Mouse (Mus musculus) hindbrain, embryonic 13.5 days (tissue): ENCODE results near the gene Tmem164. TPM values are rescaled to one million over a fixed set of nuclear protein-coding genes. Genes with fewer than 3 reads are reported as not detected.
A peak's percentile ranks its signal among the peaks of the same experiment; 100 is the strongest.

Source experiments
- ATAC-seq: fragments of 200-750 bp; cut with Nextera tagmentation; 2 replicates; pipeline ENCODE4 v1.8.0; 2017; ENCODE audit warnings: moderate TSS enrichment; ENCODE audit not compliant: low FRiP score
- H3K27ac ChIP-seq: fragments of 300-500 bp; sonication (generic); 2 replicates; pipeline ENCODE4 v1.5.1; 2015; ENCODE audit warnings: inconsistent platforms, mild to moderate bottlenecking, moderate library complexity
- H3K27me3 ChIP-seq: fragments of 300-500 bp; sonication (generic); 2 replicates; pipeline ENCODE4 v1.6.1; 2015; ENCODE audit warnings: mild to moderate bottlenecking, inconsistent platforms
- H3K36me3 ChIP-seq: fragments of 300-500 bp; sonication (generic); 2 replicates; pipeline ENCODE4 v1.6.1; 2015; ENCODE audit warnings: mild to moderate bottlenecking, inconsistent platforms
- H3K4me1 ChIP-seq: fragments of 300-500 bp; sonication (generic); replicated peaks from 2 replicates; pipeline ENCODE4 v1.6.1; 2015; ENCODE audit warnings: inconsistent platforms
- H3K4me2 ChIP-seq: fragments of 300-500 bp; sonication (generic); 2 replicates; pipeline ENCODE4 v1.6.1; 2015; ENCODE audit warnings: inconsistent platforms, mild to moderate bottlenecking, moderate library complexity
- H3K4me3 ChIP-seq: fragments of 300-500 bp; sonication (generic); 2 replicates; pipeline ENCODE4 v1.5.1; 2015; ENCODE audit warnings: mild to moderate bottlenecking, inconsistent platforms
- H3K9ac ChIP-seq: fragments of 300-500 bp; sonication (generic); 2 replicates; pipeline ENCODE4 v1.6.1; 2015; ENCODE audit warnings: mild to moderate bottlenecking, inconsistent platforms
- H3K9me3 ChIP-seq: fragments of 300-500 bp; sonication (generic); 2 replicates; pipeline ENCODE4 v1.6.1; 2016; ENCODE audit warnings: inconsistent platforms
- WGBS: fragments of 180-500 bp; shearing (Covaris S2); methylation state at CpG from one replicate; pipeline ENCODE4 v1.1.7; 2015; 5-methylcytosine and 5-hydroxymethylcytosine counted together
- polyA plus RNA-seq: library from polyadenylated mRNA; unstranded; fragments of >200 nt; fragmentation: Nextera tagmentation; extraction: Ambion mirVana; gene quantifications from 2 replicates; pipeline ENCODE4 v1.2.1, GENCODE M21; 2015

Tmem164 gene
- polyA plus RNA-seq, 1 experiment from 2014 or later, result 28.4 TPM

DNA sequence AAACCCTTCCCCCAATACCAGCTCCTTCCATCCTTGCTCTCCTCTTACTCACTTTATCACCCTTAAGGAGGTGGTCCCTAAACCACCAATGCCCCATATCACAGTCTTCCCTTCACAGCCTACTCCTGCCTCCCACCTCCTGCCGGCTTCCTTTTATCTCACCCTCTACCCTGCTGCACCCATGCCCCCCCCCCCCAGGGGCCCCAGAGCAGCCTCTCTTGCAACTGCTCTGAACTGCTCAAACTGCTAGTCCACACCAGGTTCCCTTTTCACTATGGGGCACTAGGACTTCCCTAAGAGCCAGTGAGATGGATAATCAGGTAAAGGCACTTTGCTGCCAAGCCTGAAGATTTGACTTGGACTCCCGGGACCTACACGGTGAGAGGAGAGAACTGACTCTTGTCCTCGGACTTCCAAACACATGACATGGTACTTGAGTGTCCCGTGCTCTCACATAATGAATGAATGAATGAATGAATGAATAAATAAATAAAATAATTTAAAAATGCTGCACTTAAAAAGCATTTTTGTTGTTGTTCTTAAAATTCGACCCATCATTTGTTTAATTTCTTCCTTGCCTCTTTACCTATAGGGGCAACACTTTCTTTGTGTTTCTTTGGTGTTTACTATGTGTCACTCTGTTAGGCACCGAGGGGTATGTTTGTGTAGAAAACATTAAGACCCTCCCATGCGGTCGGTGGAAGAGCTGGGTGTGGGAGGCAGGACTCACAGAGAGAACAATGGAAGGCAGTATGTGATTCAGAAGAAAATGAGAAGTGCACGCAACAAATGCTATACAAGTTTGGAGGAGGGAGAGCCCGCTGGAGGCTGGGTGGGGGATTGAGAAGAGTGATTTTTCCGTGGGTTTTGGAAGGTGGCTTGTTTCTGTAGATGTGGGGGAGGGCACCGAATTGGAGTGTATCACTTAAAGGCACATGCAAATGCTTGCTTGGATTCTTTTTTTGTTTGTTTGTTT, 2.4 kb upstream of the Tmem164 start:
- H3K27me3 ChIP-seq, result peaks cover 40% of the 10 kb centered on the region
- H3K9me3 ChIP-seq, result no peaks in the 10 kb centered on the region
- H3K4me1 ChIP-seq, result peaks cover 9% of the 10 kb centered on the region
- H3K36me3 ChIP-seq, result no peaks in the 10 kb centered on the region
- H3K9ac ChIP-seq, result no peak overlapping the region
- 51% methylated on average over 13 of the region's 13 CpGs for WGBS
- no peak overlapping the region for H3K4me3 ChIP-seq
- H3K27ac ChIP-seq, result no peak overlapping the region
- ATAC-seq, result no peak
- H3K4me2 ChIP-seq, result no peak overlapping the region

- Histone ChIP-seq H3K4me3 (peak overlapping the region; percentile 58; the same call in 1 of the 2 replicates), H3K4me1 (peaks cover 18% of the 10 kb centered on the region), H3K36me3 (no peaks in the 10 kb centered on the region), H3K9me3 (no peaks in the 10 kb centered on the region), H3K9ac (no peak overlapping the region), H3K27me3 (peaks cover 40% of the 10 kb centered on the region), H3K4me2 (peak overlapping the region; percentile 61), H3K27ac (peak overlapping the region; percentile 87; the same call in 1 of the 2 replicates)
- no peak for ATAC-seq
- 54% methylated on average over 11 of the region's 11 CpGs for WGBS
Measured at GRCm38 (mm10) chrX:142679502-142680250, 1.5 kb upstream of the Tmem164 start.

- Histone ChIP-seq H3K9ac (no peak overlapping the region), H3K36me3 (no peaks in the 10 kb centered on the region), H3K9me3 (no peaks in the 10 kb centered on the region), H3K27ac (peak overlapping the region; percentile 87), H3K4me1 (peaks cover 23% of the 10 kb centered on the region), H3K4me2 (peak overlapping the region; percentile 61), H3K4me3 (peak overlapping the region; percentile 58), H3K27me3 (peaks cover 37% of the 10 kb centered on the region)
- 14% methylated on average over 19 of the region's 19 CpGs for WGBS
- ATAC-seq, result no peak; the same call in 1 of the 2 replicates
Measured at GRCm38 (mm10) chrX:142680391-142681055, 683 bp upstream of the Tmem164 start.

- 31% methylated on average over 2 of the region's 43 CpGs for WGBS
- peak; percentile 67; the same call in 1 of the 2 replicates for ATAC-seq
- no peaks in the 10 kb centered on the region for H3K36me3 ChIP-seq
Measured at GRCm38 (mm10) chrX:142681616-142682141, 473 bp downstream of the Tmem164 start.

DNA sequence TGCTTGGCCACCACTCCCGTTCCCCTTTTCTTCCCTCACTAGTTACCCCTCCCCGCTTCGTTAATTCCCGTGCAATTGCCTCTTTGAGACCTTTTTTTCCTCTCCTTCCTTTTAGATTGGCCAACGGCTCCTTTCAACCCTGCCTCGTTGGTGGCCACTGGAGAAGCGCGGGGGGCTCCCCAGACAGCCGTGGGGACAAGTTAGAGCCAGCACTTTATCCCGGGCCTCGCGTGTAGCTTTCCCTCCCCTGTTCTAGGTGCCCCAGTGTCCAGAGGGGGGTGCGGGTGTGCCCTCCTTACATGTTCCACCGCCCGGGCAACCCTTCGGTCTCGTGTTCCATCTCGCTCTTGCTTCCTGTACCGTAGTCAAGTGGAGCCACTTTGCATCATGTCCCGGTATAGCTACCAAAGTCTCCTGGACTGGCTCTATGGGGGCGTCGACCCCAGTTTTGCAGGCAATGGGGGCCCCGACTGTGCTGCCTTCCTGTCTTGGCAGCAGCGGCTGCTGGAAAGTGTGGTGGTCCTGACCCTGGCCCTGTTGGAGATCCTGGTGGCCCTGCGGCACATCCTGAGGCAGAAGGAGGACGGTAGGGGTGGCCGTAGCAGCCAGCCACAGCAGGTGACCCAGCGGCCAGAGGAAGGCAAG, 1.1 kb downstream of the Tmem164 start:
- Histone ChIP-seq H3K4me3 (peak overlapping the region; percentile 58), H3K27me3 (peaks cover 37% of the 10 kb centered on the region), H3K27ac (peak overlapping the region; percentile 87), H3K36me3 (no peaks in the 10 kb centered on the region), H3K9ac (peak overlapping the region; percentile 78), H3K4me2 (peak overlapping the region; percentile 61), H3K4me1 (peaks cover 31% of the 10 kb centered on the region), H3K9me3 (no peaks in the 10 kb centered on the region)
- WGBS, result 10% methylated on average over 28 of the region's 28 CpGs
- no peak for ATAC-seq

More at GRCm38 (mm10) chrX:142681616-142682141, 473 bp downstream of the Tmem164 start:
- H3K9ac ChIP-seq, result peak overlapping the region; percentile 78
- peak overlapping the region; percentile 58 for H3K4me3 ChIP-seq
- peak overlapping the region; percentile 61 for H3K4me2 ChIP-seq
- peaks cover 31% of the 10 kb centered on the region for H3K4me1 ChIP-seq
- no peaks in the 10 kb centered on the region for H3K9me3 ChIP-seq
- peaks cover 37% of the 10 kb centered on the region for H3K27me3 ChIP-seq
- peak overlapping the region; percentile 87 for H3K27ac ChIP-seq

DNA sequence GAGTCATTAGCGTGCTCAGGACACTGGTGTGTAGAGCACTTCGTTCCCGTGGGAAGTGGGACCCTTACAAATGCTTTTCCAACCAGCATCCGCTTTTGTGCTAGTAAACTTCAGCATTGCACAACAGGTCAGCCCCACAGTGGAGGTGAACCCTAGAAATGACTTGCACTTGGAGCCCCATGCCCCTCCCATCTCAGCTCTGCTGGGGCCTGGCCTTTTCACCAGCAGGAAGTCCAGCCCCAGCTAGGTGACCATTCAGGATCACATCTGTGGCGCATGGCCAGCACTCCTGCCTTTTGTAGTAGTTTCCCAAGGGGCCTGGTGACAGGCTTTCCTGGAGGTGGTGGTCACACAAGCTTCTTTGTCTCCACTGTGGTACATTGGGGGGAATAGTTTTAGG, 1.8 kb downstream of the Tmem164 start:
- peaks cover 34% of the 10 kb centered on the region for H3K4me1 ChIP-seq
- peak overlapping the region; percentile 61 for H3K4me2 ChIP-seq
- H3K27ac ChIP-seq, result no peak overlapping the region
- H3K27me3 ChIP-seq, result peaks cover 32% of the 10 kb centered on the region; the same call in 1 of the 2 replicates
- peak overlapping the region; percentile 78; the same call in 1 of the 2 replicates for H3K9ac ChIP-seq
- no peaks in the 10 kb centered on the region for H3K9me3 ChIP-seq
- peak overlapping the region; percentile 58 for H3K4me3 ChIP-seq
- 46% methylated on average over 5 of the region's 5 CpGs for WGBS
- ATAC-seq, result no peak
- H3K36me3 ChIP-seq, result no peaks in the 10 kb centered on the region

DNA sequence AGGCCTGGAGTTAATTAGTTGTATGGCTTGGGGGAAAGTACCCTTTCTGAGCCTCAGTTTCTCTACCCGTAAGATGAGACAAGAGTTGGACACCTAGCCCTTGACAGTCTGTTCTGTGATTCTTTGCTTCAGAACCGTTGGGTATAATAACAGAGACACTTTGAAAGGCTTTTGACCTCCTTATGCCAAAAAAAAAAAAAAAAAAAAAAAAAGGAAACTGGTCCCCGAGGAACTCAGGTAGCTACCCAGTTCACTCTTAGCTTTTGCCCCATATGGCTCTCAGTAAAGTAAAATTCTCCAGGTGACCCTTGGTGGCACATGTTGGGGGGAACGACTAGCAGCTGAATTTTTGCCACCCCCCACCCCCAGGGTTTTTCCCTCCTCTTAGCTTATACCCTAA, 3.5 kb downstream of the Tmem164 start:
- H3K9ac ChIP-seq, result no peak overlapping the region
- no peak overlapping the region for H3K27ac ChIP-seq
- no peaks in the 10 kb centered on the region for H3K36me3 ChIP-seq
- H3K4me1 ChIP-seq, result peaks cover 34% of the 10 kb centered on the region
- H3K4me3 ChIP-seq, result no peak overlapping the region
- WGBS, result 24% methylated on average over 4 of the region's 4 CpGs
- peaks cover 25% of the 10 kb centered on the region; the same call in 1 of the 2 replicates for H3K27me3 ChIP-seq
- H3K9me3 ChIP-seq, result no peaks in the 10 kb centered on the region
- H3K4me2 ChIP-seq, result 0 out of 2 replicates have a peak overlapping the region, but pooled peaks have one; percentile 61
- ATAC-seq, result no peak

- Histone ChIP-seq H3K27me3 (peaks cover 19% of the 10 kb centered on the region; the same call in 1 of the 2 replicates), H3K36me3 (no peaks in the 10 kb centered on the region), H3K4me2 (no peak overlapping the region), H3K4me3 (no peak overlapping the region), H3K4me1 (peaks cover 34% of the 10 kb centered on the region), H3K27ac (no peak overlapping the region), H3K9me3 (no peaks in the 10 kb centered on the region), H3K9ac (no peak overlapping the region)
- ATAC-seq, result no peak
- WGBS, result 45% methylated on average over 6 of the region's 6 CpGs
Measured at GRCm38 (mm10) chrX:142685676-142686075, 4.5 kb downstream of the Tmem164 start.

DNA sequence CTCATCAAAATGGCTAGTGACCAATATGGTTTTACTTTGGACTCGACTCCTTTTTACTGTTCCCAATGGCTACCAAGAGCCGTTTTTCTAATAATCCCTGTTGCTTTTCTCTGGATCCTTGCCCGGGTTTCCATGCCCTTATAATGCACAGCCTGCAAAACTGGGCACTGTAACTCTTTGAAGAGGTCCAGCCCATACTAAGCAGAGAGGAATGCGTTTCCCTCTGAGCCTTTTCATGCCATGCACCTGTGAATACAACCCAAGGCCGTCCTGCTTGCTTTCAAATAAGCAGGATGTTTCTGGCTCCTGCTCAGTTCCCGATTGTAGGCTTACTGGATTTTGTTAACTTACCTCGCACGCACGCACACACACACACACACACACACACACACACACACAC, 7.3 kb downstream of the Tmem164 start:
- Histone ChIP-seq H3K36me3 (no peaks in the 10 kb centered on the region), H3K4me1 (peaks cover 24% of the 10 kb centered on the region), H3K9me3 (no peaks in the 10 kb centered on the region), H3K4me2 (no peak overlapping the region), H3K9ac (no peak overlapping the region), H3K4me3 (no peak overlapping the region), H3K27me3 (no peaks in the 10 kb centered on the region), H3K27ac (no peak overlapping the region)
- no peak for ATAC-seq
- 82% methylated on average over 9 of the region's 9 CpGs for WGBS

- H3K36me3 ChIP-seq, result no peaks in the 10 kb centered on the region
- H3K4me3 ChIP-seq, result no peak overlapping the region
- no peak for ATAC-seq
- H3K4me1 ChIP-seq, result no peaks in the 10 kb centered on the region
- H3K27ac ChIP-seq, result no peak overlapping the region
- no peaks in the 10 kb centered on the region for H3K9me3 ChIP-seq
- H3K27me3 ChIP-seq, result peaks cover 10% of the 10 kb centered on the region; the same call in 1 of the 2 replicates
- H3K4me2 ChIP-seq, result no peak overlapping the region
- 68% methylated on average over 2 of the region's 2 CpGs for WGBS
- H3K9ac ChIP-seq, result no peak overlapping the region
Measured at GRCm38 (mm10) chrX:142693256-142693655, 12.1 kb downstream of the Tmem164 start.

DNA sequence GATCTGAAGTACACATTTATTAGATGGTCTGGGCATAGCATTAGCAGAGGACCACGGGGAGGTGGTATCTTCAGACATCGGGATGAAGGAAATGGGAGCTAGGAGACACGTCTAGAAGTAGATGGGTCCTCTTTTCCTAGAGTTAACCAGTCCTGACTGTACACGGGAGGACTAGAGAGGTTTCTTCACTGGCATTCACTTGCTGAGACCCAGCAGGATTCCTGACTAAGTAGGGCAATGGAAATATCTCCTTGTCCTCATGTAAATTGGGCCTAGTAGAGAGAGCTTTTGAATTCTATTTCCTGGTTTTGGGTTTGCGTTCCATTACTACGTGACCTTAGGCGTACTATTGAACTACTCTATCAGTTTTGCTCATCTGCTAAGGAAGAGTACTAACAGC, 13.1 kb downstream of the Tmem164 start:
- H3K9ac ChIP-seq, result no peak overlapping the region
- ATAC-seq, result no peak
- no peaks in the 10 kb centered on the region for H3K4me1 ChIP-seq
- no peaks in the 10 kb centered on the region for H3K36me3 ChIP-seq
- H3K4me3 ChIP-seq, result no peak overlapping the region
- no peak overlapping the region for H3K27ac ChIP-seq
- peaks cover 16% of the 10 kb centered on the region; the same call in 1 of the 2 replicates for H3K27me3 ChIP-seq
- WGBS, result 86% methylated on average over 7 of the region's 7 CpGs
- no peak overlapping the region for H3K4me2 ChIP-seq
- no peaks in the 10 kb centered on the region for H3K9me3 ChIP-seq
